Mouse (Mus musculus): ENCODE data around the gene Cdk5rap3. TPM values are rescaled to one million over a fixed set of nuclear protein-coding genes. Genes with fewer than 3 reads are reported as not detected.

Gene Cdk5rap3
- polyA plus RNA-seq, 1 experiment from 2014 or later = 50.9 TPM

DNA sequence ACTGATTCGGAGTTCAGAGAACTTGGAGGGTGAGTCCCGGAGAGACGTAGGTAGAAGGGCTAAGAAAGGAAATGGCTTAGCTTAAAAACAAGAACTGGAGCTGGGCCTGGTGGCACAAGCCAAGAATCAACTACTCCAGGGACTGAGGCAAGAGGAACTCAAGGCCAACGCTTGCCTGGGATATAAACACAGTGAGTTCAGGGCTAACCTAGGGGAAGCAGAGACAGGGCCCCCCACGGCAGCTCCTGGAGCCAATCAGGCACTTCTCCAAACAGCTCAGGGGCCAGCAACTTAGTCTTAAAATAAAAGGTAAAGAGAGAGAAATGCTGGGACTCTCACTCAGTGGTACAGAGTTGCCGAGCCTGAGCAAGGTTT is 22.1 kb upstream of the Cdk5rap3 start:
- Histone ChIP-seq H3K4me1 (ENCODE audit: control insufficient read depth in 2 of 2, insufficient read depth in 2 of 2, low read length in 2 of 2) (peaks cover 9 to 18% of the 10 kb centered on the region in 2 experiments), H3K9ac (ENCODE audit: low read length) (no peak overlapping the region), H3K36me3 (ENCODE audit: control insufficient read depth, insufficient read depth, low read length) (peaks cover 12% of the 10 kb centered on the region; the same call in 1 of the 2 replicates), H3K4me2 (ENCODE audit: low read length) (no peak overlapping the region), H3K9me3 (ENCODE audit: control insufficient read depth, low read length) (no peaks in the 10 kb centered on the region), H3K4me3 (ENCODE audit: control insufficient read depth in 1 of 2, insufficient read depth in 1 of 2, low read depth in 1 of 2, low read length in 2 of 2) (no peak overlapping the region), H3K27me3 (ENCODE audit: control insufficient read depth, insufficient read depth, low read length) (no peaks in the 10 kb centered on the region), H3K27ac (replicated peaks in 1 of 2; ENCODE audit: control insufficient read depth in 1 of 2, insufficient read depth in 1 of 2, low read depth in 2 of 2, low read length in 2 of 2) (no peak overlapping the region)
- ATAC-seq (ENCODE audit: insufficient number of reproducible peaks, insufficient read depth, low FRiP score, low read depth) = no peak
- WGBS = 81% methylated on average over 6 of the region's 6 CpGs

DNA sequence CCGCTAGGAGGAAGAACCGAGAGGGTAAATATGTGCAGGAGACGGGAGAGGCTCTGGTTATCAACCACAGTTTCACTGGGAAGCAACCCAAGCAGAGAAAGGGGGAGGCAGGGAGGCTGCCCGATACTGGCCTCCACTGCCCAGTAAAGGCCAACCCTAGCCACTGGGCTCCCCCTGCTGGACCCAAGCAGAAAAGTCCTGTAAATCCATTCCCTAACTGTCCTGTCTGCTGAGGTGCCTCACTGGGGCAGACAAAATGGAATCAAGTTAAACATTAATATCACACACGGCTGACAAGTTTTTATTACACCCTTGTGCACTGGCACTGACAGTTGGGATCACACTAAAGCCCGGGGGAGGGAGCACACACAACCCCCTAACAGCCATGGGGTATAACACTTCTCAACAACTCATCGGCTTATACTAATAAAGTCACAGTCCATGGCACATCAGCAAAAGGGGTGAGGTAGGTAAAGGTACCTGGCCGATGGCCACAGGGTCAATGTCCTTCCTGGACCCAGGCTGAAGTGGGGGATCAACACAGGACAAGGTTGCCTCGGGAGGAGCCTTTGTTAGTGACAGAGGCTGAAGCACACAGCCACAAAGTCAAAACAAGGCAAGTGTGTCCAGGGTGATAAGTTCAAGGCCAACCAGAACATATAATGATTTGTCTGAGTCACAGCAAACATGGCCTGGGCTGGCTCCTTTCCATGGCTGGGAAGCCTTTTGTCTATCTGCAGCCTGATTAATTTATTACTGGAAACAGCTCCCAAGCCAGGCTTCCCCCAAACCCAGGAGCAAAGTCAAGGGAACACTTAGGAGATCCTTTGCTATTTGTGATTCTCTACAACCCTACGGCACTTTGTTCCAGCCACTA is 21.5 kb upstream of the Cdk5rap3 start:
- 50% methylated on average over 10 of the region's 10 CpGs for whole genome bisulfite sequencing
- Histone ChIP-seq H3K27me3 (ENCODE audit: control insufficient read depth, insufficient read depth, low read length) (no peaks in the 10 kb centered on the region), H3K4me1 (ENCODE audit: control insufficient read depth in 2 of 2, insufficient read depth in 2 of 2, low read length in 2 of 2) (peaks cover 8 to 14% of the 10 kb centered on the region in 2 experiments), H3K9ac (ENCODE audit: low read length) (no peak overlapping the region), H3K4me3 (ENCODE audit: control insufficient read depth in 1 of 2, insufficient read depth in 1 of 2, low read depth in 1 of 2, low read length in 2 of 2) (no peak overlapping the region), H3K27ac (replicated peaks in 1 of 2; ENCODE audit: control insufficient read depth in 1 of 2, insufficient read depth in 1 of 2, low read depth in 2 of 2, low read length in 2 of 2) (no peak overlapping the region), H3K4me2 (ENCODE audit: low read length) (no peak overlapping the region), H3K9me3 (ENCODE audit: control insufficient read depth, low read length) (no peaks in the 10 kb centered on the region), H3K36me3 (ENCODE audit: control insufficient read depth, insufficient read depth, low read length) (peaks cover 12% of the 10 kb centered on the region; the same call in 1 of the 2 replicates)
- ATAC-seq (ENCODE audit: insufficient number of reproducible peaks, insufficient read depth, low FRiP score, low read depth) = no peak

- 81% methylated on average over 9 of the region's 9 CpGs for WGBS
- Histone ChIP-seq H3K4me1 (ENCODE audit: control insufficient read depth in 2 of 2, insufficient read depth in 2 of 2, low read length in 2 of 2) (peaks cover 11 to 14% of the 10 kb centered on the region in 2 experiments), H3K4me2 (ENCODE audit: low read length) (no peak overlapping the region), H3K4me3 (ENCODE audit: control insufficient read depth in 1 of 2, insufficient read depth in 1 of 2, low read depth in 1 of 2, low read length in 2 of 2) (no peak overlapping the region), H3K27me3 (ENCODE audit: control insufficient read depth, insufficient read depth, low read length) (no peaks in the 10 kb centered on the region), H3K27ac (replicated peaks in 1 of 2; ENCODE audit: control insufficient read depth in 1 of 2, insufficient read depth in 1 of 2, low read depth in 2 of 2, low read length in 2 of 2) (no peak overlapping the region), H3K36me3 (ENCODE audit: control insufficient read depth, insufficient read depth, low read length) (peaks cover 12% of the 10 kb centered on the region; the same call in 1 of the 2 replicates), H3K9me3 (ENCODE audit: control insufficient read depth, low read length) (no peaks in the 10 kb centered on the region), H3K9ac (ENCODE audit: low read length) (no peak overlapping the region)
- ATAC-seq (ENCODE audit: insufficient number of reproducible peaks, insufficient read depth, low FRiP score, low read depth) = no peak
Observed at GRCm38 (mm10) chr11:96935872-96936650, 19.8 kb upstream of the Cdk5rap3 start.

- Histone ChIP-seq H3K9me3 (ENCODE audit: control insufficient read depth, low read length) (no peaks in the 10 kb centered on the region), H3K4me2 (ENCODE audit: low read length) (peak overlapping the region; percentile 45), H3K9ac (ENCODE audit: low read length) (no peak overlapping the region; the same call in 1 of the 2 replicates), H3K4me1 (ENCODE audit: control insufficient read depth in 2 of 2, insufficient read depth in 2 of 2, low read length in 2 of 2) (peaks cover 11 to 14% of the 10 kb centered on the region in 2 experiments), H3K27me3 (ENCODE audit: control insufficient read depth, insufficient read depth, low read length) (peaks cover 2% of the 10 kb centered on the region; the same call in 1 of the 2 replicates), H3K36me3 (ENCODE audit: control insufficient read depth, insufficient read depth, low read length) (0 out of 2 replicates have a peak, but pooled peaks cover 7% of the 10 kb centered on the region), H3K27ac (replicated peaks in 1 of 2; ENCODE audit: control insufficient read depth in 1 of 2, insufficient read depth in 1 of 2, low read depth in 2 of 2, low read length in 2 of 2) (peak overlapping the region; percentile 54 to 83), H3K4me3 (ENCODE audit: control insufficient read depth in 1 of 2, insufficient read depth in 1 of 2, low read depth in 1 of 2, low read length in 2 of 2) (no peak overlapping the region)
- peak; percentile 83 for ATAC-seq (ENCODE audit: insufficient number of reproducible peaks, insufficient read depth, low FRiP score, low read depth)
- WGBS = 18% methylated on average over 12 of the region's 12 CpGs
Observed at GRCm38 (mm10) chr11:96934921-96935356, 18.6 kb upstream of the Cdk5rap3 start.

- no peak for ATAC-seq (ENCODE audit: insufficient number of reproducible peaks, insufficient read depth, low FRiP score, low read depth)
- peaks cover 13% of the 10 kb centered on the region; the same call in 1 of the 2 replicates for H3K27me3 ChIP-seq (ENCODE audit: control insufficient read depth, insufficient read depth, low read length)
- no peak overlapping the region for H3K4me2 ChIP-seq (ENCODE audit: low read length)
- H3K4me3 ChIP-seq (ENCODE audit: control insufficient read depth in 1 of 2, insufficient read depth in 1 of 2, low read depth in 1 of 2, low read length in 2 of 2) = no peak overlapping the region
- H3K9ac ChIP-seq (ENCODE audit: low read length) = no peak overlapping the region
- WGBS = 84% methylated on average over 13 of the region's 13 CpGs
- no peak overlapping the region for H3K27ac ChIP-seq (replicated peaks in 1 of 2; ENCODE audit: control insufficient read depth in 1 of 2, insufficient read depth in 1 of 2, low read depth in 2 of 2, low read length in 2 of 2)
- peaks cover 13 to 14% of the 10 kb centered on the region in 2 experiments for H3K4me1 ChIP-seq (ENCODE audit: control insufficient read depth in 2 of 2, insufficient read depth in 2 of 2, low read length in 2 of 2)
- 0 out of 2 replicates have a peak, but pooled peaks cover 2% of the 10 kb centered on the region for H3K36me3 ChIP-seq (ENCODE audit: control insufficient read depth, insufficient read depth, low read length)
- no peaks in the 10 kb centered on the region for H3K9me3 ChIP-seq (ENCODE audit: control insufficient read depth, low read length)
Observed at GRCm38 (mm10) chr11:96933562-96934276, 17.4 kb upstream of the Cdk5rap3 start.

GRCm38 (mm10) chr11:96931327-96932062 is 15.2 kb upstream of the Cdk5rap3 start:
- Histone ChIP-seq H3K27me3 (ENCODE audit: control insufficient read depth, insufficient read depth, low read length) (peaks cover 20% of the 10 kb centered on the region; the same call in 1 of the 2 replicates), H3K4me2 (ENCODE audit: low read length) (no peak overlapping the region), H3K9me3 (ENCODE audit: control insufficient read depth, low read length) (no peaks in the 10 kb centered on the region), H3K27ac (replicated peaks in 1 of 2; ENCODE audit: control insufficient read depth in 1 of 2, insufficient read depth in 1 of 2, low read depth in 2 of 2, low read length in 2 of 2) (no peak overlapping the region), H3K36me3 (ENCODE audit: control insufficient read depth, insufficient read depth, low read length) (no peaks in the 10 kb centered on the region), H3K4me3 (ENCODE audit: control insufficient read depth in 1 of 2, insufficient read depth in 1 of 2, low read depth in 1 of 2, low read length in 2 of 2) (no peak overlapping the region), H3K4me1 (ENCODE audit: control insufficient read depth in 2 of 2, insufficient read depth in 2 of 2, low read length in 2 of 2) (peaks cover 13 to 14% of the 10 kb centered on the region in 2 experiments), H3K9ac (ENCODE audit: low read length) (no peak overlapping the region)
- 44% methylated on average over 8 of the region's 8 CpGs for WGBS
- ATAC-seq (ENCODE audit: insufficient number of reproducible peaks, insufficient read depth, low FRiP score, low read depth) = no peak

All from heart, embryonic 14.5 days (tissue).